Mouse (Mus musculus) kidney, adult 2 months (tissue): ENCODE measurements around the gene Rnf10.
"Not testable (repeated sequence)": the region's sequence is repeated elsewhere in the genome, so short reads cannot be mapped to it uniquely, and the experiment has no call there.

ENCODE experiments used
- CTCF ChIP-seq: fragments of 200-500 bp; conservative IDR thresholded peaks from 2 replicates; pipeline ENCODE4 v1.5.1; 2011; ENCODE audit warnings: low read depth, mild to moderate bottlenecking, control low read depth, low read length, moderate library complexity, mixed read lengths; ENCODE audit not compliant: insufficient read depth, insufficient read length
- POLR2A ChIP-seq: fragments of 200-500 bp; IDR thresholded peaks from one replicate; pipeline ENCODE4 v1.6.1; 2011; ENCODE audit warnings: low read depth, low read length, control low read depth

DNA sequence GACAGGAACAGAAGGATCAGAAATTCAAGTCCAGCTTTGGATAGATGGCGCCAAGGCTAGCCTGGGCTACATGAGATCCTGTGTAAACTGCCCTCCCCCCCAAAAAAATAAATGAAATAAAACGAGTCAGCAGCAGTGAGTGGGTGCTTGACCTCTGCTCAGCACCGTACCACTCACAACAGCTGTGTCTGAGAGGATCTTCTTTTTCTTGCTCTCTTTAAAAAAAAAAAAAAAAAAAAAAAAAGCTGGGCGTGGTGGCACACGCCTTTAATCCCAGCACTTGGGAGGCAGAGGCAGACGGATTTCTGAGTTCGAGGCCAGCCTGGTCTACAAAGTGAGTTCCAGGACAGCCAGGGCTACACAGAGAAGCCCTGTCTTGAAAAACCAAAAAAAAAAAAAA lies 29.5 kb upstream of the Rnf10 start:
- not testable (repeated sequence) for TF ChIP-seq CTCF, POLR2A
